Mouse (Mus musculus) megakaryocyte, embryonic 14.5 days (primary cell): ENCODE data around the gene 1700001O22Rik.

ENCODE experiments used
- FLI1 ChIP-seq: IDR thresholded peaks from 2 replicates; pipeline ENCODE4 v1.6.1; 2012; ENCODE audit warnings: low read length, inconsistent platforms, mixed read lengths
- GATA1 ChIP-seq: IDR thresholded peaks from 3 replicates; pipeline ENCODE4 v1.6.1; 2012; ENCODE audit warnings: mixed read lengths, low read length, inconsistent platforms, borderline replicate concordance

- no peak for TF ChIP-seq GATA1
- TF ChIP-seq FLI1, result no peak
These were observed 6.0 kb upstream of the 1700001O22Rik start for GRCm38 (mm10) chr2:30809503-30809902.
